Mouse (Mus musculus): ENCODE data around the gene Ppp4c. TPM values are rescaled to one million over a fixed set of nuclear protein-coding genes. Genes with fewer than 3 reads are reported as not detected.

Ppp4c gene
- total RNA-seq, 2 experiments from 2014 or later = 21.7 to 26.8 TPM

- DNase-seq = peak; percentile 85
Measured at GRCm38 (mm10) chr7:126759050-126759671, 33.1 kb downstream of the Ppp4c start, which contains the start of gene Mapk3. Mapk3 (plus strand) TSS chr7:126759601.

GRCm38 (mm10) chr7:126758539-126758938 is 33.8 kb downstream of the Ppp4c start:
- no peak for DNase-seq

- peak; percentile 54 for DNase-seq
Measured at GRCm38 (mm10) chr7:126754866-126755265, 37.4 kb downstream of the Ppp4c start.

- DNase-seq = no peak
Measured at GRCm38 (mm10) chr7:126749582-126750343, 42.5 kb downstream of the Ppp4c start.

- no peak for DNase-seq
Measured at GRCm38 (mm10) chr7:126748824-126749223, 43.5 kb downstream of the Ppp4c start.

GRCm38 (mm10) chr7:126746798-126747197 is 45.5 kb downstream of the Ppp4c start:
- DNase-seq = no peak

- DNase-seq = no peak
Measured at GRCm38 (mm10) chr7:126746066-126746465, 46.2 kb downstream of the Ppp4c start.

GRCm38 (mm10) chr7:126741964-126742482 is 50.3 kb downstream of the Ppp4c start:
- no peak for DNase-seq

GRCm38 (mm10) chr7:126741452-126741851 is 50.8 kb downstream of the Ppp4c start:
- no peak for DNase-seq

GRCm38 (mm10) chr7:126740977-126741376 is 51.3 kb downstream of the Ppp4c start:
- no peak for DNase-seq

- DNase-seq = no peak
Measured at GRCm38 (mm10) chr7:126740132-126740735, 52.1 kb downstream of the Ppp4c start.

- no peak for DNase-seq
Measured at GRCm38 (mm10) chr7:126739551-126739950, 52.7 kb downstream of the Ppp4c start.

- no peak for DNase-seq
Measured at GRCm38 (mm10) chr7:126736122-126736521, 56.2 kb downstream of the Ppp4c start.

Other genes starting within 250 kb of the Ppp4c start
- gene Eif3c, start 226.1 kb downstream of the Ppp4c start, total RNA-seq (2021) = 100 to 1,000 TPM; 130 to 138 TPM
- under 1 TPM; 0.26 to 0.59 TPM for gene Apobr, start 207.6 kb downstream of the Ppp4c start, total RNA-seq (2021)
- gene Cln3, start 206.7 kb downstream of the Ppp4c start, total RNA-seq (2021) = 10 to 100 TPM in 1 of 2 experiments, 1 to 10 TPM in 1; 8.8 to 10.6 TPM
- not detected for gene Il27, start 197.6 kb downstream of the Ppp4c start, total RNA-seq (2021)
- gene Nupr1, start 161.6 kb downstream of the Ppp4c start, total RNA-seq (2021) = 10 to 100 TPM; 10.6 to 14.2 TPM
- 10 to 100 TPM; 24.0 to 25.1 TPM for gene Sgf29, start 143.2 kb downstream of the Ppp4c start, total RNA-seq (2021)
- 10 to 100 TPM; 12.3 to 22.9 TPM for gene Sult1a1, start 116.1 kb downstream of the Ppp4c start, total RNA-seq (2021)
- gene Bola2, start 97.1 kb downstream of the Ppp4c start, total RNA-seq (2021) = 10 to 100 TPM; 33.1 to 37.0 TPM
- 1 to 10 TPM; 2.7 to 3.3 TPM for gene Slx1b, start 96.7 kb downstream of the Ppp4c start, total RNA-seq (2021)
- gene Coro1a, start 84.7 kb downstream of the Ppp4c start, total RNA-seq (2021) = 1 to 10 TPM; 2.1 to 3.3 TPM
- gene Mapk3, start 32.9 kb downstream of the Ppp4c start, total RNA-seq (2021) = 10 to 100 TPM; 21.4 to 23.8 TPM
- 1 to 10 TPM in 1 of 2 experiments, under 1 TPM in 1; 0.49 to 1.6 TPM for gene Gdpd3, start 26.2 kb downstream of the Ppp4c start, total RNA-seq (2021)
- gene Ypel3, start 15.5 kb downstream of the Ppp4c start, total RNA-seq (2021) = 10 to 100 TPM; 63.8 to 69.0 TPM
- under 1 TPM; 0.20 to 0.62 TPM for gene Tbx6, start 11.0 kb downstream of the Ppp4c start, total RNA-seq (2021)
- 10 to 100 TPM; 50.5 to 55.3 TPM for gene Fam57b, start 5.2 kb upstream of the Ppp4c start, total RNA-seq (2021)
- gene 4930451I11Rik, start 39.1 kb upstream of the Ppp4c start, total RNA-seq (2021) = not detected
- gene Doc2a, start 54.9 kb upstream of the Ppp4c start, total RNA-seq (2021) = not detected
- 1 to 10 TPM; 4.2 to 5.0 TPM for gene Hirip3, start 69.5 kb upstream of the Ppp4c start, total RNA-seq (2021)
- 10 to 100 TPM; 11.2 to 11.8 TPM for gene Ino80e, start 69.9 kb upstream of the Ppp4c start, total RNA-seq (2021)
- gene Taok2, start 92.2 kb upstream of the Ppp4c start, total RNA-seq (2021) = 10 to 100 TPM; 20.3 to 26.4 TPM
- gene Tmem219, start 130.4 kb upstream of the Ppp4c start, total RNA-seq (2021) = 1 to 10 TPM; 8.2 to 9.1 TPM
- 1 to 10 TPM; 1.8 to 2.2 TPM for gene Kctd13, start 136.4 kb upstream of the Ppp4c start, total RNA-seq (2021)
- not detected for gene Asphd1, start 157.1 kb upstream of the Ppp4c start, total RNA-seq (2021)
- gene Sez6l2, start 158.1 kb upstream of the Ppp4c start, total RNA-seq (2021) = 1 to 10 TPM; 1.6 to 1.7 TPM
- 10 to 100 TPM; 30.5 to 31.2 TPM for gene Cdipt, start 183.4 kb upstream of the Ppp4c start, total RNA-seq (2021)
- gene Cdiptos, start 183.6 kb upstream of the Ppp4c start, total RNA-seq (2021) = not detected
- gene Mvp, start 222.1 kb upstream of the Ppp4c start, total RNA-seq (2021) = 10 to 100 TPM; 20.4 to 23.3 TPM
- not detected for gene Pagr1b, start 224.0 kb upstream of the Ppp4c start, total RNA-seq (2021)
- gene Pagr1a, start 224.9 kb upstream of the Ppp4c start, total RNA-seq (2021) = 1 to 10 TPM; 2.4 to 8.7 TPM
- 10 to 100 TPM; 15.9 to 17.5 TPM for gene Gm42742, start 228.6 kb upstream of the Ppp4c start, total RNA-seq (2021)
- under 1 TPM; 0.77 to 0.86 TPM for gene Prrt2, start 228.7 kb upstream of the Ppp4c start, total RNA-seq (2021)
- 10 to 100 TPM; 64.0 to 66.1 TPM for gene Maz, start 234.5 kb upstream of the Ppp4c start, total RNA-seq (2021)
- 1 to 10 TPM; 1.8 to 2.3 TPM for gene Kif22, start 250.0 kb upstream of the Ppp4c start, total RNA-seq (2021)

Data from gastrocnemius, postnatal 25 days (tissue).